Mouse (Mus musculus) CD8-positive naive resting alpha-beta T cell, adult 2 months (primary cell): ENCODE data around the gene Fam131b.
A peak's percentile ranks its signal among the peaks of the same experiment; 100 is the strongest.

Experiments used
- DNase-seq, 2 experiments: peaks; one replicate each; pipeline ENCODE4 v3.0.0; 2022; ENCODE audit warnings: low read depth in 2 of 2, low spot score in 2 of 2

The Fam131b gene

DNA sequence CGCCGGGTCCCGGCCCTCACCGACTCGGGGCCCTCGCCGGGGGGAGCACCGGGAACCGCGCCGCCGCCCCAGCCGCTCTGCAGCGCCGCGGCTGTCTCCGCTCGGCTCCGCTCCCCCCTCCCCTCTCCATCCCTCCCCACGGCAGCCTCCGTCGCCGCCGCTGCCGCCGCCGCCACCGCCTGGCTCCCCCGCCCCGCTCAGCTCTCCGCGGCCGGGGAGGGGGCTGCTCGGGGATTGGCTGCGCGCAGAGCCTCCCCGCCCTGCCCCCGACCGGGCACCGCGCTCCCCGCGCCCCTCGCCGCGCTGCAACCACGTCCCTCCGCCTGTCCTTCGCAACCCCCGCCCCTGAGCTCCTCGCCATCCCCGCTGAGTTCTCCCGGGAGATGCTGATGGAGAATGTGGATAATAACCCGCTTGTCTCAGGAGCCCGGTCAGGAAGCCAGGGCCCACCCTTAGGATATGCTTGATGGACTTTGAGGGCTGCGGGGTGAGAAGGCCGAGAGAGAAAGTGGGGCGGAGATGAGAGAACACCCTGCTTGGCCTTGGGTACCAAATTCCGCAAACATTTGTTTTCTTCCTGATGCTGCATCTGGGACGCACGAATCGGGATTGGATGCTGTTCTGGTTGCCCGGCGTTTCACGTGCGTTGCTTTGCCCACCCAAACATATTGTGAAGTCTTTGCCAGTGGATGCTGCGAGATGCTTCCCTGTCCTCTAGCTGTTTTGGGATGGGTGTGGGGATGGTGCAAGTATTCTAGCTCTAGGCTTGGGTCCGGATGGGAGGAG, at the start of gene Fam131b:
Fam131b (minus strand) TSS at position 162 of the 786 bp plus-strand sequence.
- DNase-seq = peak; percentile 14 to 18

DNA sequence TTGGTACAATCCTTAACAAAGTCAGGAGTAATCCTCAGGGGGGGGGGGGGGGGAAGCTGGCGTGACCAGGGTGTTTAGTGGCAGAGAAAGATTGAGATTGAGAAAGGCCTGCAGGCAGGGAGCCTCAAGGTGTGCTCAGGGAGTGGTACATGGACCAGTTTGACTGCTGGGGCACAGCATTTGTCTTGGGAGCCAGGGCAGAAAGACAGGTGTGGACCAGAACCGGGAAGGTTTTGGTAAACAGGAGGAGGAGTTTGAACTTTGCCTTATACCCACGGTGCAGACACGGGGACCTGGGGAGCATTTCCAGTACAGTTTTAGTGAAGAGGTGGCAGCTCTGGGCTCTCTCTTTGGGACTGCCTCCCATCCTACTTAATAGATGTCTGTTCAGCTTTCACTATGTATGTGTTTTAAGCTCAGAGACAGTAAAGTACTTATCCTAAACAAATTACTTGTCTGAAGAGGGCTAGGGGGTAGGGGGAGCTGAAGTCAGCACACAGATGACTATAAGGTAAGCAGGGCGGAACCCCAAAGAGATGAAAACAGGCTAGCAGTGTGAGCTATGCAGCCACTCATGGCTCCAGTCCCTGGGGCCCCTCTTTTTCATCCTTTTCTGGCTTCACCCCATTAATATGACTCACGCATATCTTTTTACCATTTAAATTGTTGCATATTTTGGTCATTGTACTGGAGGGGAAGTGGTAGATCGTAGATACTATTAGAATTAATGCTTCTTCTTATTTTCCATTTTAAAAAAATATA, 49.4 kb upstream of the Fam131b start:
- DNase-seq = no peak

DNA sequence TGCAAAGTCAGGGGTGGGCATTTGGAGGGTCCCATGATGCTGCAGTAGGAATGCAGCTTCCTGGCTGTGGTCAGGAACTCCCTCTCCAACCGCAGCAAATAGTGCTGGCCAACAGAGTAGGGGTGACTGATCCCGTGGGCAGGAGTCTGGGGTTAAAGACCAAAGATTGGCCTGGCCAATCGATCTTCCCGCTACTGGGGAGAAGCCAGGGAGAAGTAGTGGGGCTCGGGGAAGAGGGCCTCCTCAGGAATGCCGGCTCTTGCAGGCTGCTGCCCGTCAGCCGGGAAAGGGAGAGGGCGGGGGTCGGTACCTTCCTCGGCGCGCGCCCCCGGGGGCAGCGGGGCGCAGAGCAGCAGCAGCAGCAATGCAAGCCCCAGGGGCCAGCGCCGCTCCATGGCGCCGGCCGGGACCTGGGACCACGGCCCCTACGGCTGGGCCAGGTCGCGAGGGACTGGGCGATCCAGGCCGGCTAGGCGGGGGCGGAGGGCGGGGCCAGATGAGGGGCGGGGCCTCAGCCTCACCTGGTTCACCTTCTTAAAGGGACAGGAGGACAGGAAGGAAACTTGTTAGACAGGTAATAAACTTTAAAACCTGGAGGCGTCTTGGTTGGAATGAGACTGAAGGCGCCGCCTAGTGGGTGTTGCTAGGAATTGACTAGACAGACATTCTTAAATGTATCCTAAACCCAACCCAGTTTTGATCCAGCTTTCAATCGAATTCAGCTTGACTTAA, 48.5 kb upstream of the Fam131b start, which contains the start of gene Epha1:
Epha1 (minus strand) TSS at position 453 of the 732 bp plus-strand sequence.
- peak; percentile 50 to 63 for DNase-seq

DNA sequence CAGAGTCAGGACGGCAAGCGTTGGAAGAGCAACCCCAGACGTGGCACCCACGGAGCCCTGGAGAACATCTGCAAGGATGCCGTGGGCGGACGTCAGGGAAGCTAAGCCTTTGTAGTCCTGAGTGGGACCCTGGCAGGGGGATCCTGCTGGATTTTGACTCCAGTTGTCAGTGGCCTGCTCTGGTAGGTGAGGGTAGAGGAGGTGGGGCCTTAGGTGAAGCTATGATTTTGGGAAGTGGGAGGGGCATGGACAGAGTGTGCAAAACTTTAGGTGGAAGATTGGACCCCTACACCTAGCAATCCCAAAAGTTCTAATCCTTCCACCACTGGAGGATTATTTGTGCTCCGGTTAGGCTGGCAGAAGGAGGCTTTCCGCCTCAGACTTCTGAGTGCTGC, 48.0 kb upstream of the Fam131b start:
- DNase-seq = no peak

DNA sequence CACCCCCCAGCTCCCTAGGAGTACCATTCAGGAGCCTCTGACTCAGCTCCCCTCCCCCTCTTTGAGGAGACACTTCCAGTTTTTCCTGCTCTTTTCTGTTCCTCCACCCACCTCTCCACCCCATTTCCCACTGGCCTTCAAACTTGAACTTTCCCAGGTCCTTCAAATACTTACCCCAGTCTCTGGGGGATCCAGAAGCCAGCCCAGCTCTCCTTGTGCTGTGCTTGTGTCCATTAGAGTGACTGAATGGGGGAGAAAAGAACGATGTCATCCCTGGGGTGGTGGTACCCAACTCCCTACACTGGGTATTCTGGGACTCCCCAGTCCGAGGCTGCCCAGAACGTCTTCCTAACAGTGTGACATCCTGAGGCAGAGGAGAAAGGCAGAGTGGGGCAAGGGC, 47.6 kb upstream of the Fam131b start:
- no peak for DNase-seq

DNA sequence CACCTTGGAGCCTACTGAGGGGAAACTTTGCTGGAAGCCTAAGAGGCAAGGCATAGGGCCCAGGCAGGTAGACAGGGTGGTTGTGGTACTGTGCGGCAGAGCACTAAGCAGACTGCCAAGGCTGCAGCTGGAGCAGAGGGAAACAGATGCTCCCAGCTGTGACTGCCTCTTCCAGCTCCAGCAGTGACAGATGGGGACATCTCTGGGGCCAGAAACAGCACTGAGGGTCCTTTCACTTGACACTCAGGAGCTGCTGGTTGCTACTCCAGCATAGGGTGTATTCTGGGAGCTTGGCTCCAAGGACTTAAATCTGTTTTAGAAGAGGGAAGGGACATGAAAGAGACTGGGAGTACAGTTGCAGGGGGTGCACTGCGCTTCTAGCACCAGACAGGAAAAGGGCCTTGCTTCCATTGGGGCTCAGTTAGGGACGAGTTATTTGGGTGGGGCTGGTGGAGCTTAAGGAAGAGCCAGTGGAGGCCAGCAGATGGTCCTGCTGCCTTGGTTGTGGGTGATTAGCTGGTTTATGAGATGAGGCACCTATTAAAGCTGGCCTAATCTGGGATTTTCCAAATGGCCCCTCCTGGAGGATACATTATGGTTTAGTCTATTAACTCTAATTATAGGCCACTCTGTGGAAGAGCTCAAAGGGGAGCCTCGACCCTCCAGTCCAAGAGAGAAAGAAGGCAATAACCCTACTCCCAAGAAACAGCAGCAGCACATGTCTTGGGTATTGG, 46.4 kb upstream of the Fam131b start:
- DNase-seq = no peak

DNA sequence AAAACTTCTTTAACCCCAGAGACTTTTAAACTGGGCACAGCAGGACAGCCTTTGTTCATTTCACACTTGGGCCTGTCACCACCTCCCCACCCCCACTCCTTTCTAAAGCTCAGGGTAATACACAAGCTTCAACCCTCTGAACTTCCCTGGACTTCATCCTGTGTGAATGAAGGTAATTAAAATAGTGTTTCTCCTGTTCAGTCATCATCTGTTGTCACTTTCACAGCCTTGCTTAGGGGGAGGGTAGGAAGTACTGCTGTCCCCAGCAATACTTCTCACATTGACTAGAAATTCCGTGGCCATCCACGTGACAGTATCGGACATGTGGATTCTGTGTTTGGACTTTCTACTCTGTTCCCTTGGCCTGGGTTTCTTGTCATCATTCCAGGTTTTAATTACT, 45.4 kb upstream of the Fam131b start:
- no peak for DNase-seq

DNA sequence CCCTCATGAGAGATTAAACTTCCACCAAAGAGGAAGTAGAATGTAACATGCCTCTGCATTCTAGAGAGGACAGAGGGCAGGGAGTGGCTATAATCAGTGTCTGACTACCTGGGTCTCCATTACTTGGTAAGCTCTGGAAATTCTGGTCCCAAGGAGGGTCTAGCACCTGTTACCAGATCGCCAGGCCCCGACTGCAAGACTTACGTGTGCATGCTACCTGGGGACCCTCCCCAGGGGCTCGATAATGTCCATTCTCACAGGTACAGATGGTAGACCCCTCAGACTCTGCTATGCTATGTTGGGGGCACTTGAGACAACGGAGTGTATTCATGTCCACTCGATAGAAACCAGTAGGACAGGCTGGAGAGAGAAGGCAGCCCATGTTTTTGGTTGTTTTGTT, 40.8 kb upstream of the Fam131b start:
- DNase-seq = no peak

DNA sequence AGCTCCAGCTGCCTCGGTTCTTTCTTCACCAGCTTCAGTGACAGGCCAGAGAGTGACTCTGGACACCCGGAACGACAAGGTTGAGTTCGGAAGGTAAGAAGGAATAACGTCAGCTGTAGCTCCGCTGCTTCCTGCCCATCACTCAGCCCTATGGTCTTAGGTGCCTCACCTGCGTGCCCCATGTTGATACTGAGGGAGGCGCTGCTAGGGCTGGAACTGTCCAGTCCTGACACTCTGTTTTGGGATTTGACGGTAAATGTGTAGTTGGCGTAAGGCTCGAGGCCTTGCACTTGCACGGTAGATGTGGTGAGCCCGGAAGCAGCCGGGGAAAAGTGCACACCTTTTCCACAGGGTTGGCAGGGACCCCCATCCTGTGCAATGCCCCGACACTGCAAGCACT, 40.2 kb upstream of the Fam131b start:
- no peak for DNase-seq

DNA sequence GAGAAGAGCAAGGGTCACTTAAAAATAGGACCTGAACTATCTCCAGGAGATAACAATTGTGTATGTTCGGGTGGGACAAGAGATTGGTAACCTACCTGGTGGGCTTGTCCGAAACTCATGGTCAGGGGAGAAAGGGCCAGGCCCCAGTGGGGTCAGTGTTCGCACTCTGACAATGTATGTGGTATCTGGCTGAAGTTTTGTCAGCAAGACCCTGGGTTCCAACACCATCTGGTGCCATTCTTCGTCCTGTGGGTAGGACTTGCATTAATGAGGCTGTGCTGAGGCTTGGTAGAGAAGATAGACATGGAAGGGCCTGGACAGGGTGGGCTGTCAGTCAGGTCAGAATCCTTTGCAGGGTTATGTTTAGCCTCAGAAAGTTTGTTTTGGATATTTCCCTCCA, 39.6 kb upstream of the Fam131b start:
- no peak for DNase-seq

DNA sequence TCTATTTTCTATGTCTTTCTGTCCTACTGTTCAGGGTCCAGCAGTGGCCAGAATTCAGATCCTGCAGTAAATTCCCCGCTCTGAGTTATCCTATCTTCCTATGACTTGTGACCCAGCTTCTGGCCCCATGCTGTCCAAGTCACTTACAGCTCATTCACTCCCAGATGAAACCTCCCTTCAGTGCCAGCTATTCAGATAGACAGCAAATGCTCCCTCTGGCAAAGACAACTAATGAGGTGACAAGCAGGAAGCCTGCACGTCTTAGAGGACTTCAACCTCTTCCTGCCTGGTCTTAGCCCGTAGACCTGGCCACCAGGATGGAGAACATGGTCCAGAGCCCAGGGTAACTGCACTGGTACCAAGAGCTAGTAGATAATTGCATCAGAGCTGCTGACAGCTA, 38.5 kb upstream of the Fam131b start:
- no peak for DNase-seq

DNA sequence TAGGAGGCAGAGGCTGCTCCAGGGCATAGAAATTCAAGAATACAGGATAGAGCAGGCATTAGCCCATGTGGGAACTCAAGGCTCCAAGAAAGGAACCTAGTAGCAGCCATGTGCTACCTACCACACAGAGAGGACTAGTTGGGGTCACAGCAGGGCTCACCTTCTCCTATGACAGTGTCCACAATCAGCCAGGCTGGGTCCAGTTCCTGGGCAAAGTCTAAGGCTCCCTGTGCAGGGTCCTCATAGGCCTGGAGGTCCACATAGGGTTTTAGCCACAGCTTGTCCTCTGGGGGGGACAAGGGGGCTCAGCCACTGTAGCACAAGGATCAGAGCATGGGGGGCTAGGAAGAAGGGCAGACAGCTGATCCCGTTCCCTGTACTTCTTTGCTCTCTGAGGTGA, 38.1 kb upstream of the Fam131b start:
- DNase-seq = no peak

DNA sequence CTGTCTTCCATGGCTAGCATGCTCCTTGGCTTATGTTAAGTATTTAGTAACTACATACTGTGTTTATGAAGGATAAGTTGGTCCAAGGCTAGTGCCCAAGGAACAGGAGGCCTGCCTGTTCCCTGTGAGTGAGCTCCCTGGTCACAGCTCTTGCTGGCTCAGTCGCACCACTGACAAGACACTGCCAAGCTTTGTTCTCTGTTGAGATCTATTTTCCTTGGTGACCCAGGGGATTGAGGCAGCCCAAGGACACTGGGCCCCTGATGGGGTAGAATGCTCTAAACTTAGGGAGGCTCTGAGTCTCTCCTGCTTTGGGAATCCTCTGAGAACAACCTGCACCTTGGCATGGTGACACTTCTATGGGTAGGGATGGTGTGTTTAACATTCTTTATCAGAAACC, 37.6 kb upstream of the Fam131b start:
- DNase-seq = no peak

DNA sequence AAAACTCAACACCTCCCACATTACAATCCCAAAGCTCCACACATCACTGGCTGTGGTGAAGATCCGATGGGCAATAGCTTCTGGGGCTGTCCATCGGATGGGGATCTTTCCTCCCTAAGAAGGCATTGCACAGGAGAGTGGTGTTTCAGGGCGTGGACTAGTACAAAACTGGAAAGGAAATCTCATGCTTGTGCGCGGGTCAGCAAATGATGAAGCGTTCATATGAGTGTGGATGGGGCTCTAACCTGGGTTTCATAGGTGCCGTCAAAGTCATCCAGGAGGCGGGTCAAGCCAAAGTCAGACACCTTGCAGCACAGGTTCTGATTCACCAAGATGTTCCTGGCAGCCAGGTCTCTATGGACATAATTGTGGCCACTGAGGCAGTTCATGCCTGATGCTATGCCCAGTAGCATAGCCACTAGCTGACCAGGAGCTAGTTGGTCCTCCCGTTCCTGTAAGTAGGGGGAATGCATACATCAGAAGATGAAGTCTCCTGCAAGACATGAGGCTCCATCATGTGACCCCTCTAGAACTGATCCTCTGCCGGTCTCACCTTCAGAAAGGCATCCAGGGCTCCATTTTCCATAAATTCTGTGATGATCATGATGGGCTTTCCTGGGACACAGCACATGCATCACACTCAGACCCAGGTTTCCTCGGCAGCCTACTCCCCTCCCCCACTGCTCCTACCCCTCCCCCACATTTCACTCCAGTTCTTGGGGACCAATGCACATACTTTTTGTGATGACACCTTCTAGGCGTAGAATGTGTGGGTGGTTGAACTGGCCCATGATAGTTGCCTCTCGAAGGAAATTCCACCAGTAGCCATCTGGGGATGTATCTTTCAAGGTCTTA, 36.8 kb upstream of the Fam131b start:
- DNase-seq = no peak

DNA sequence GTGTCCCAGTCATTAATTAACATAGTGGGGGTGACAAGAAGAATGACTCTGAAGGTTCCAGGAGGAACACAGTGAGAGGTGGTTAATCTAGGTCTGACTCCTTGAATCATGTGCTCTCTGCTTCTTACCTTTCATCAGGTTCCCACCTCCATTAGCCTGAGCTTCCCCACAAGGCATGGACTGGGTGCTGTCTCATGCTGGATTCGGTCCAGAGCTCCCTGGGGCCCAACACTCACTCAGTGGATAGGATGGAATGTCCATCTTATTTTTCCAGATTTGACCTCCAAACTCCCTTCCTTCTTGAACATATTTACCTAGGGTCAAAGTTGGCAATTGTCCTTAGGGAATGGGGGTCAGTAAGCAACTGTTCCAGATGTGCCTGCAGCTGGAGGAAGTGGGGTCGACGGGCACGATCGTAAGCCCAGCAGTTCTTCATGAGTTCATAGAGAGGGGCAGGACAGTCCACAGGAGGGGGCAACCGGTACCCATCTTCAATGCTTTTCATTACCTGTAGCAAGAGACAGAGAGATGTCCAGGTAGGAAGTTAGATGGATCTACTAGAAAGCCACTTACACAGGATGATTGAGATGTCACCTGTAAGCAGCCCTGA, 35.9 kb upstream of the Fam131b start:
- DNase-seq = no peak

DNA sequence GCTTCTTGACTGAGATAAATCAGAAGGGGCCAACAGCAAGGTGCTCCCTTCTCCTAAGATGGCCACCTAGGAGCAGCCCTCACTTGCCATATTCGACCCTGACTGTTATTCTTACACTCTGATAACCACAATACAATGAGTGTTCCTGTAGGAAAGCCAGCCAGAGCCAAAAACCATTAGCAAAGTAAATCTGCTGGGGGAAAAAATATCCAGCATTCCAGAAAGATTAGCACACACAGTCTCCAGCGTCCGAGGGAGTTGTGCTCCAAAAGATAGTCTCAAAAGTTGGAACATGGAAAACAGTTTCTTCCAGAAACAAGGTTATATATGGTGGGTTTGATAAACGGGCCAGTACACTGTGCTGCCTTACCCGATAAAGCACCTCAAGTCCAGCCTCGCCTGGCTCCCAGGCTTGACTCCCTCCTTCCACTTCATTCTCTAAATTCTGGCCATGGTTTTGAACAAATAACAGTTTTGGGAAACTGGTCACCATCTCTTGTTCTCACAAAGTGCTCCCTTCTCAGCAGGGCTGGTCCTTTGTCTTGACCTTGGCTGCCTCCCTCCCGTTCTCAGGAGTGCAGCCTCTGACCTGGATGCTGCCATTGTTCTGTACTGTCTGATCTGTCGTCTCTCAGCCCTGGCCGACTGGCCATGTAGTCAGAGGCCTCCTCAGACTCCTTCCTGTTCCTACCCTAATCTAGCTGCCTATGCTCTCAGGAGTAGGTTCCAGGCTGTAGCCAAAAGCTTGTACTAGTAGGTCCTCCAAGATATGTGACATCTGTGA, 35.1 kb upstream of the Fam131b start:
- no peak for DNase-seq

DNA sequence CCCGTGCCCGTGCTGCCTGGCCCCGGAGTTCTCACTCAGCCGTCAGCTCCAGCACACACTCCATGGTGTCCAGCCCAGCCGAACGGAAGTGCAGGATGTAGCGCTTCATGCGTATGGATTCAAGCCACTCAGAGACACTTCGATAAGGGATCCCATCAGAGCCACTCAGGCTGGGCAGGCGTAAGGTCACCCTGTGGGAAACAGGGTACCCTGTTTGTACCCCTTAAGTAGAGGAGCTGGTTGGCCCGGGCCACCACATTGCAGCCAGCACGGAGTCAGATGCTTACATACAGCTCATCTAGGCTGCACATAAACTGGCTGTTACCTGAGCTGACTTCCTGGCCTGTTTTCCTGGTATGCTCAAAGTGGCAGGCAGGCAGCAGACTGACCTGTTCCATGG, 34.5 kb upstream of the Fam131b start:
- DNase-seq = no peak

DNA sequence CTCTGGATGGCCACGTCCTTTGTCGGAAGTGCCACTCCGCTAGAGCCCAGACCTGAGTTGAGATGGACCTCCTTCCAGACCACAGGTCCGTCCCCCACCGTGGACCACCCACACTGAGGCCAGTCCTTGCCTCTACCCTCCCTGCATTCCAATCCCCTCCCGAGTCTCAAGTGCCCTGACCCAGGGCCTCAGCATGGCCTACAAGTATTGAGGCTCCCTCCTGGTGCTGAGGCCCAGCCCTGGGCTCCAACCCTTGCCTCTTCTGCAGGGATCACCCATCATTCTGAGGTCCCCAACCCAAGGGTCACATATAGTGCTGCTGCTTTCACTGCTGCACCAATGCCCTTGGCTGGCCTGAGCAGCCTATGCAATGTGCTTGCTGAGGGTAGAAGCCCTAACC, 33.5 kb upstream of the Fam131b start:
- no peak for DNase-seq

DNA sequence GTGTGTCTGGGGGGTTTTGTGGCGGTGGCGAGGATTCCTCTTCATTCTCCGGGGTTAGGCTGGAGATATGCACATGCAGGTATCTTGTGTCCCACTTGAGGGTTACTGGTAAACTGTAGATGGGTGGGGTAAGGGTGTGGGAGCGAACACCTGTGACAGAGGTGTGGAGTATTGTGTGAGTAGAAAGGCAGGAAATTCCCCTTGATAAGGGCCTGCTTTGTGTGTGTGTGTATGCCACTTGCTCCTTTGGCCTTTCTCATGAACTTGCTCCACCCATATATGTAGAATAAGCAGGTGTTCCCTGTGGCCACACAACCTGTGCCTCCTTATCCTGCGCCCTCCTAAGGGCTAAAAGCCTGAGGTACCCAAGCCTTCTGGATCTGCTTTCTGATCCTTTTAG, 32.5 kb upstream of the Fam131b start:
- no peak for DNase-seq
